Mouse (Mus musculus) thymus, adult 2 months (tissue): Measurements from ENCODE around the gene Pnp2. TPM values are rescaled to one million over a fixed set of nuclear protein-coding genes. Genes with fewer than 3 reads are reported as not detected.
"Not testable (repeated sequence)": the region's sequence is repeated elsewhere in the genome, so short reads cannot be mapped to it uniquely, and the experiment has no call there.

Source experiments
- DNase-seq: peaks from one replicate; pipeline ENCODE4 v3.0.0; 2021
- H3K27ac ChIP-seq: fragments of 200-500 bp; 2 replicates; pipeline ENCODE4 v1.5.1; 2012; ENCODE audit warnings: low read length, control low read depth; ENCODE audit not compliant: control insufficient read depth, insufficient read depth
- H3K27me3 ChIP-seq: fragments of 200-500 bp; 2 replicates; pipeline ENCODE4 v1.6.1; 2012; ENCODE audit warnings: mild to moderate bottlenecking, low read length, moderate library complexity, mixed read lengths; ENCODE audit not compliant: control insufficient read depth, insufficient read depth
- H3K36me3 ChIP-seq: fragments of 200-500 bp; 2 replicates; pipeline ENCODE4 v1.6.1; 2012; ENCODE audit warnings: mild to moderate bottlenecking, low read length, moderate library complexity; ENCODE audit not compliant: control insufficient read depth, insufficient read depth
- H3K4me1 ChIP-seq: fragments of 200-500 bp; replicated peaks from 2 replicates; pipeline ENCODE4 v1.6.1; 2012; ENCODE audit warnings: low read length; ENCODE audit not compliant: control insufficient read depth, insufficient read depth
- H3K4me3 ChIP-seq: fragments of 200-500 bp; 2 replicates; pipeline ENCODE4 v1.5.1; 2012; ENCODE audit warnings: mild to moderate bottlenecking, low read length, control low read depth, moderate library complexity; ENCODE audit not compliant: control insufficient read depth, insufficient read depth
- CTCF ChIP-seq: fragments of 200-500 bp; IDR thresholded peaks from 2 replicates; pipeline ENCODE4 v1.5.1; 2012; ENCODE audit warnings: mild to moderate bottlenecking, control low read depth, low read length, moderate library complexity, borderline replicate concordance; ENCODE audit not compliant: control insufficient read depth, poor library complexity, insufficient read depth; ENCODE audit errors: extremely low read depth
- POLR2A ChIP-seq: fragments of 200-500 bp; IDR thresholded peaks from 2 replicates; pipeline ENCODE4 v1.6.1; 2012; ENCODE audit warnings: mild to moderate bottlenecking, low read length, control low read depth, moderate library complexity; ENCODE audit not compliant: control insufficient read depth, poor library complexity, insufficient read depth; ENCODE audit errors: extremely low read depth
- WGBS: fragments of 180-500 bp; shearing (Covaris S2); methylation state at CpG from one replicate; pipeline ENCODE4 v1.1.7; 2018; 5-methylcytosine and 5-hydroxymethylcytosine counted together
- polyA plus RNA-seq: library from polyadenylated mRNA; depleted of rRNA; stranded (reverse); fragments of >200 nt; gene quantifications from 2 replicates; pipeline ENCODE4 v1.2.3, GENCODE M21; 2012

The Pnp2 gene
- polyA plus RNA-seq, 1 experiment = 0.93 TPM

- not testable (repeated sequence) for H3K27ac ChIP-seq
These were observed 2.6 kb downstream of the Pnp2 start for GRCm38 (mm10) chr14:50958289-50958995.

GRCm38 (mm10) chr14:50968216-50968980, 12.6 kb downstream of the Pnp2 start:
- DNase-seq = no peak
- TF ChIP-seq POLR2A = no peak
- TF ChIP-seq CTCF = no peak
- no peaks in the 10 kb centered on the region for H3K27me3 ChIP-seq
- H3K4me3 ChIP-seq = no peak overlapping the region
- H3K36me3 ChIP-seq = no peaks in the 10 kb centered on the region
- peaks cover 11% of the 10 kb centered on the region for H3K4me1 ChIP-seq
- H3K27ac ChIP-seq = no peak overlapping the region
- WGBS = 96% methylated on average over 5 of the region's 5 CpGs

More at GRCm38 (mm10) chr14:50958289-50958995, 2.6 kb downstream of the Pnp2 start:
- 91% methylated on average over 5 of the region's 5 CpGs for WGBS
- not testable (repeated sequence) for H3K4me1 ChIP-seq, DNase-seq, H3K27me3 ChIP-seq, H3K36me3 ChIP-seq, H3K4me3 ChIP-seq

GRCm38 (mm10) chr14:50969041-50969440, 13.2 kb downstream of the Pnp2 start:
- no peak for DNase-seq
- WGBS = 84% methylated on average over 1 of the region's 1 CpGs
- H3K36me3 ChIP-seq = no peaks in the 10 kb centered on the region
- H3K4me3 ChIP-seq = no peak overlapping the region
- TF ChIP-seq CTCF = no peak
- no peak for TF ChIP-seq POLR2A
- peaks cover 11% of the 10 kb centered on the region for H3K4me1 ChIP-seq
- no peaks in the 10 kb centered on the region for H3K27me3 ChIP-seq
- no peak overlapping the region for H3K27ac ChIP-seq

GRCm38 (mm10) chr14:50969558-50970544, 14.1 kb downstream of the Pnp2 start:
- H3K27ac ChIP-seq = no peak overlapping the region

GRCm38 (mm10) chr14:50970822-50971221, 15.0 kb downstream of the Pnp2 start:
- Histone ChIP-seq H3K27ac (no peak overlapping the region), H3K36me3 (no peaks in the 10 kb centered on the region), H3K4me1 (peaks cover 11% of the 10 kb centered on the region), H3K27me3 (no peaks in the 10 kb centered on the region), H3K4me3 (no peak overlapping the region)
- WGBS = 14% methylated on average over 1 of the region's 1 CpGs
- no peak for DNase-seq
- TF ChIP-seq CTCF (no peak), POLR2A (no peak)

More at GRCm38 (mm10) chr14:50969558-50970544, 14.1 kb downstream of the Pnp2 start:
- Histone ChIP-seq H3K36me3 (no peaks in the 10 kb centered on the region), H3K4me3 (no peak overlapping the region), H3K4me1 (peaks cover 11% of the 10 kb centered on the region), H3K27me3 (no peaks in the 10 kb centered on the region)
- no peak for DNase-seq
- WGBS = 30% methylated on average over 12 of the region's 12 CpGs
- TF ChIP-seq CTCF (no peak), POLR2A (no peak)

GRCm38 (mm10) chr14:50973054-50973453, 17.3 kb downstream of the Pnp2 start:
- H3K27ac ChIP-seq, H3K4me3 ChIP-seq, H3K27me3 ChIP-seq, H3K36me3 ChIP-seq, DNase-seq: not testable (repeated sequence)
- H3K4me1 ChIP-seq = peaks cover 11% of the 10 kb centered on the region
- 96% methylated on average over 5 of the region's 5 CpGs for WGBS
